Mouse (Mus musculus): ENCODE data around the gene Opcml.

Opcml gene

GRCm38 (mm10) chr9:28327985-28328384, 537.4 kb downstream of the Opcml start:
- DNase-seq (ENCODE audit: low spot score), result no peak

- DNase-seq (ENCODE audit: low spot score), result no peak
Observed at GRCm38 (mm10) chr9:28328434-28328833, 537.9 kb downstream of the Opcml start.

DNA sequence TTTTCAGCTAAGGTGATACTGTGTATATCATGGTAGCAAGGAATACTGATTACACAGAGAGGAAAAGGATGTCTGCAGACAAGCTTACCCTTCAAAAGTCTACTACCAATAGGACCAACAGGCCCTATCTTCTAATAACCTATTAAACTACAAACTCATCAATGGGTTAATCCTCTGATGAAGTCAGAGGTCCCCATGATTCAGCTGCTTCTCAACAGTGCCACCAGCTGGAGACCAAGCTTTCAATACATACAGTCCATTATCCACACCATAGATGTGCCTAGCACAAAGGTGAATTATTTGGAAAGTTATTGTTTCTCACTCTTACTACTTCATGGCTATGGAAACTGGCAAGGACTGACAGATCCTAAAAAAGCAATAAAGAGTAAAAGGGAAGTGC, 538.9 kb downstream of the Opcml start:
- DNase-seq (ENCODE audit: low spot score), result no peak

DNA sequence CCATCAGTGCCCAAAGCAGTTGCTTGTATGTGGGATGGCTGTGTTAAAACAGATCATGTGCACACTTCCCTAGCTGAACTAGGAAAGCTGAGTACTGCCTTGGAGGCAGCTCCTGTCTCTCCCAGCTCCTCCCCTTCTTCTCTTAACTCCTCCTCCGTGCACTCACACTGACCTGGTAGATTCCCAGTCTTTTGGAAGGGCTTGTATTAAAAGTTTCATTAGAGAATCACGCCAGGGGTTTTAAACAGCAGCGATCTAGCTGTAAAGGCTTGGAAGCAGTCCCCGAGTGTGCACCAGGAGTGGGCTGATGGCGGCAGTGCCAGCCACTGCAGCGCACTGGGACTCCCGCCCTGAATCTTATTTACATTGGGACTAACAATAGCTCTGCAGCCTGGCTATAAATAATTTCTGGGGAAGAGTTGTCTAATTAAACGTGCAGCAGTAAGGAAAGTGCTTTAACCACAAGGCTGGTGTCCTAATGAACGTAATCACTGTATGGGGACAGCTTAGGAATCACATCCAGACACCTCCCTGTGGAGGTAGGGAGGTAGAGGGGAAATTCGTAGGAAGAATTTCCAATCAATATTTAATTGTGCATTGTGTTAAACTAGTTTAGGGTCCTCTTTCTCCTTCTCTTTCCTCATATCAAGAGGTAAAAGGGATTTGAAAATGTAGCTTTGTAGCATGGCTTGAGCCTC, 546.1 kb downstream of the Opcml start:
- no peak for DNase-seq (ENCODE audit: low spot score)

DNA sequence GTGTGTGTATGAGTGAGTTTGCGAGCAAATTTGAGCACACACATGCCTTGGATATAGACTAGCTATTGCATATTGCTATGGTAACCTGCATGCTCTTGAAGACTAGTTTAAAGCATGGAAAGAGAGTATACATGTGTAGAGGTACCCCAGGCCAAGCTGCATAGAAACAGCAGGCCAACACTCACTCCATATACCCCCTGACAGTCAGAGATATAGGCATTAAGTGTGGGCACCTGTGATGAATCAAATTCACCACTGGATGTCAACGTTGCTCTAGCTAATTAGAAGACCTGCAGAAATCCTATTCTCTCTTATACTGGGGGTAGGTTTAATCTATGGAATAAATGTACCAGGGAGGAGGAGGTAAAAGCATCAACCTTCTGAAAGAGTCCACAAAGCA, 547.3 kb downstream of the Opcml start:
- DNase-seq (ENCODE audit: low spot score), result no peak

GRCm38 (mm10) chr9:28354978-28355377, 564.4 kb downstream of the Opcml start:
- DNase-seq (ENCODE audit: low spot score), result no peak

DNA sequence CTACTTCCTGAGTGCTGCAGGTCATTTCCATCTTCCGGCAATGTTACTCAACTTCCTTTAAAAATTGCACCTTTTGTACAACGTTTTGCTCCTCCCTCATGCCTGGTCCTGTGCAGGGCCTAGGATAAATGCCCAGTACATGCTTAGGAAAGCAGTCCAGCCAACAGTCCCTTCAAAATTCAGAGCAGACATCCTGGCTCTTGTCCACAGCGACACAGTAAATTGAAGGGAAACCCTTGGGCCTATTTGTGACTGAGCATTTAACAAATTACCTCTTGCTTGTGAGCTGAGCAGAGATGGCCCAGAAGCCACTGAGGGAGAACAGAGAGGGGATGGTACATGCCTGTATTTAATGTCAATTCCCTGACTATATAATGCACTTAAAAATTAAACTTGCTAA, 567.4 kb downstream of the Opcml start:
- no peak for DNase-seq (ENCODE audit: low spot score)

- DNase-seq (ENCODE audit: low spot score), result no peak
Observed at GRCm38 (mm10) chr9:28360691-28361090, 570.1 kb downstream of the Opcml start.

DNA sequence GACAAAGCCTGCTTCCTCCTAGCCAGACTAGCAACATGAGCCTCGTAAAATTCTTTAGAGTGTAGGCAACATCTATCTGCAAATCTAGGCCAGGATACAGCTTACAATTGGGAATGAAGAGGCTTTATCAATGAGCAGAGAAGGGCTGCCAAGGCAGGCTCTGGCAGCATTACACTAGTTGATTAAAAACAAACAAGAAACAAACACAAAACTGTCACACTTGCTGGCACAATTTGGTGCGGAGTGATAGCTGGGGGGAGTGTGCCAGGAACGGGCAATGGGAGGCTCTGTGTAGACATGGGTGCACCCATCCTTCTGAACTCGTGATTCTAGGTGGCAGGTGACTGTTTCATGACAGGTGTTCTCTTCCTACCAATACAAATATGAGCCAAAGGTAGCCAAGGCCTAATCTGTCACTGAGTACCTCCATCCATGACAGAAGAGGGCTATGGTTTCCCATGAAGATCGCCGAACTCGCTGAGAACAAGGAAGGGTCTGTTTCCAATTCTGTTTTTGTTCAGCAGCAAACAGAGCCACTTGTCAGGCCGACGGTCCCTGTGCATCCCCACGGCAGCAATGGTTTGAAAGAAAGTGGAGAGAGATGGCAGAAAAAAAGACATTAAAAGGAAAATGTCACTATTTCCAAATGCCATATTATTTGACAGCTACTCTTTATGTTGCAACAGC, 574.0 kb downstream of the Opcml start:
- DNase-seq (ENCODE audit: low spot score), result no peak

DNA sequence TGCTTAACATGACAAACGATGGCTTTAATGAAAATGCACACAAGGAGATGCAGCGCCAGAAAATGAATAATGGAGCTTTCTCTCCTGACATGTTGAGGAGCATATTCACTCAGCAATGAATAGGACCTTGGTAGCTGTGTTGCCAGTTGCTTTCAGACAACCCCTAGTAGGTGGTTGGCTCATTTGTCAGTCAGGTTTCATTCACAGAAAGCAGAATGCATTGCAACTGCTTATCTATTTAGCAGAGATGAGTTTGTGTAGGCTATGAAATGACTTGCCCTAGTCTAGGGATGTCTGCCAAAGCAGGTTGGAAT, 574.5 kb downstream of the Opcml start:
- no peak for DNase-seq (ENCODE audit: low spot score)

- DNase-seq (ENCODE audit: low spot score), result no peak
Observed at GRCm38 (mm10) chr9:28386527-28387175, 596.1 kb downstream of the Opcml start.

GRCm38 (mm10) chr9:28395222-28395621, 604.6 kb downstream of the Opcml start:
- DNase-seq (ENCODE audit: low spot score), result no peak

GRCm38 (mm10) chr9:28395638-28396037, 605.1 kb downstream of the Opcml start:
- DNase-seq (ENCODE audit: low spot score), result no peak

- DNase-seq (ENCODE audit: low spot score), result peak; percentile 47
Observed at GRCm38 (mm10) chr9:28402770-28403650, 612.4 kb downstream of the Opcml start.

GRCm38 (mm10) chr9:28403831-28404562, 613.4 kb downstream of the Opcml start:
- peak; percentile 58 for DNase-seq (ENCODE audit: low spot score)

DNA sequence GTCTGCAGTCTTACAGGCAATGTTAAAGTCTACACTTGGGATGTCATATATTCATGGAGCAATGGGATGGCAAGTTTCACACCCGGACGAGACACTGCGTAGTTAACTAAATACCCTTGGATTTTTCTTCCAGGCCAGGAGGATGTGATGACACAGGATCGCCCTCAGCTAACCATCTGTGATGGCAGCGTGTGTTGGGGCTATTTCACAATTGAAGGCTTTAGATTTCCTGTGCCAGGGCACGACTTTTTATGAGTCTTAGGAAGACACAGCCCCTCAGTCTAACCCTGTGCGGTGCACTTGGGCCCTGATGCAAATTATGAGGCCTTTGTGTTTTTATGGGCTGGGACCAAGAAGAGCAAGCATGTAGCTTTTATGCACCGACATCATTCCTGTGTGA, 614.0 kb downstream of the Opcml start:
- DNase-seq (ENCODE audit: low spot score), result no peak

DNA sequence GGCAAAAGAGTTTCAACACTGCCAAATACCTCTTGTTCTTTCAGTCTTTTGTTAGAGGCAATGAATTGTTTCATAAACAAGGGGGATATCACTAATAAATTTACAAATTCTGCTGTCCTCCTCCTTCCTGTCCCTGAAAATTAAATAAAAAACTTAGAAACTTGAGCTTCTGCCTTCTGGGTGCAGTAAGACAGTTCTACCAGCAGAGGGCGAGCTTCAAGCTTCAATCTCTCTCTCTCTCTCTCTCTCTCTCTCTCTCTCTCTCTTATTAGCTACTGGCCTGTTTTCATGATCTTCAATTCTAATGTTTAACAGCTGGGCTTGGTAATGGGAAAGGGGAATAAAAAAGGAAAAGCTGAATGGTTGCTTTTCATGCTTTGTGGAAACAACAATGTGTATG, 615.2 kb downstream of the Opcml start:
- DNase-seq (ENCODE audit: low spot score), result peak; percentile 57

DNA sequence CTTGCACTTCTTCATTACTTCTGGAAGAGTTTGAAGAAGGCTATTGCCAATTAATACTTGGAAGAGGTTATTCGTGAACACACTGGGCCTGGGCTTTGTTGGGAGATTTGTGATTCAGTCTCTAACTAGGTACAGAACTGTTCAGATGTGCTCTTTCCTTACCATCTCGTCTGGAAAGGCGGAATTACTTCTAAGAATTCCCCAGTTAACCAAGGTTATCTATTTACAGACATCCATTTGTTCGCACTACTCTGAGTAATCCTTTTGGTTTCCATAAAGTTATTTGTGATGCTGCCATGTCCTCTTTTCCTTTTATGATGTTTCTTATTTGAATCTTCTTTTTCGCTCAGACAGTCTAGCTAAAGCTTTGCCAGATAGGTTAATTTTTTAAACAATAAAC, 630.2 kb downstream of the Opcml start:
- DNase-seq (ENCODE audit: low spot score), result no peak

GRCm38 (mm10) chr9:28423407-28423806, 632.8 kb downstream of the Opcml start:
- DNase-seq (ENCODE audit: low spot score), result no peak

GRCm38 (mm10) chr9:28432159-28432558, 641.6 kb downstream of the Opcml start:
- DNase-seq (ENCODE audit: low spot score), result no peak

- no peak for DNase-seq (ENCODE audit: low spot score)
Observed at GRCm38 (mm10) chr9:28438752-28439151, 648.2 kb downstream of the Opcml start.
